Mouse (Mus musculus) ES-Bruce4 (cell line): ENCODE data around the gene Cenpt.

Experiments
- CTCF ChIP-seq: IDR thresholded peaks from one replicate; pipeline ENCODE4 v1.8.1; 2011; ENCODE audit warnings: low read depth, low read length
- EP300 ChIP-seq: IDR thresholded peaks from 2 replicates; pipeline ENCODE4 v1.6.1; 2011; ENCODE audit warnings: low read depth, low read length; ENCODE audit not compliant: insufficient read depth

- TF ChIP-seq EP300 = no peak
- TF ChIP-seq CTCF = no peak
These were observed 47.7 kb downstream of the Cenpt start for GRCm38 (mm10) chr8:105805346-105805745.
